Mouse (Mus musculus) lung, postnatal 0 days (tissue): ENCODE measurements around the gene Zcchc17.

Experiments
- CTCF ChIP-seq: IDR thresholded peaks from 2 replicates; pipeline ENCODE4 v1.5.1; 2016; ENCODE audit warnings: antibody characterized with exemption, mild to moderate bottlenecking
- EP300 ChIP-seq: IDR thresholded peaks from 2 replicates; pipeline ENCODE4 v1.6.1; 2016; ENCODE audit warnings: antibody characterized with exemption, mild to moderate bottlenecking, control low read depth

DNA sequence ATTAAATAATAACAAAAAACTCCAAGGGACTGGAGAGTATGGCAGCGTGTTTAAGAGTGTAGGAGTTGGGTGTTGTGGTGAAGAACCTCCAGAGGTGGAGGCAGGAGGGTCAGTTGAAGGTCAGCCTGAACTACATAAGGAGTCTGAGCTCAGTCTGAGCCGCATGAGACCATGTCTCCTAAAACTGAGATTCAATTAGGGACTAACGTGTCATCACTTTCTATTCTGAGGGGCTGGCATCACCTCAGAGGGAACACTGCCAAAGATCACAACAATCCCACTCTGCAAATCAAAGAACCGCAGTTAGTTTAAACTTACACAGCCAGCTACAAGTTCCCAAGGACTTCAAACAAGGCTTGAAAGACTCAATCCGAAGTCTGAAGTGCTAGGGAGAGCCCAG is 36.1 kb downstream of the Zcchc17 start:
- TF ChIP-seq CTCF (no peak), EP300 (no peak)
